Mouse (Mus musculus): ENCODE results near the gene Qk. TPM values are rescaled to one million over a fixed set of nuclear protein-coding genes. Genes with fewer than 3 reads are reported as not detected.

Qk gene
- polyA plus RNA-seq (2015; fragmentation: Nextera tagmentation; extraction: Ambion mirVana): 36.7 and 41.2 TPM in 2 replicates

- Histone ChIP-seq H3K4me2 (ENCODE audit: low read length) (peak within 1 kb of the TSS; percentile 64), H3K4me3 (ENCODE audit: low read depth, low read length) (peak within 1 kb of the TSS; percentile 95), H3K9me3 (replicated peaks; ENCODE audit: control insufficient read depth, low read length, poor library complexity, severe bottlenecking) (no peaks in the 10 kb centered on the region), H3K4me1 (ENCODE audit: control insufficient read depth, insufficient read depth, low read length) (peaks cover 15% of the 10 kb centered on the region), H3K36me3 (ENCODE audit: control insufficient read depth, insufficient read depth, low read length) (no peaks in the 10 kb centered on the region), H3K27ac (ENCODE audit: low read length) (peak within 1 kb of the TSS; percentile 99), H3K9ac (ENCODE audit: low read depth, low read length) (peak within 1 kb of the TSS; percentile 96), H3K27me3 (ENCODE audit: control insufficient read depth, insufficient read depth, low read depth, low read length) (no peaks in the 10 kb centered on the region)
- 0% methylated on average over 80 of the region's 86 CpGs for WGBS
- ATAC-seq: peak; percentile 88
Observed at GRCm38 (mm10) chr17:10319685-10320455, at the start of gene Qk. Gene Qk (minus strand): TSS chr17:10319854.

GRCm38 (mm10) chr17:10367044-10367443, 47.4 kb upstream of the Qk start:
- Histone ChIP-seq H3K9me3 (replicated peaks; ENCODE audit: control insufficient read depth, low read length, poor library complexity, severe bottlenecking) (no peaks in the 10 kb centered on the region), H3K27ac (ENCODE audit: low read length) (no peak overlapping the region), H3K27me3 (ENCODE audit: control insufficient read depth, insufficient read depth, low read depth, low read length) (no peaks in the 10 kb centered on the region), H3K9ac (ENCODE audit: low read depth, low read length) (no peak overlapping the region), H3K4me2 (ENCODE audit: low read length) (no peak overlapping the region), H3K4me1 (ENCODE audit: control insufficient read depth, insufficient read depth, low read length) (no peaks in the 10 kb centered on the region), H3K4me3 (ENCODE audit: low read depth, low read length) (no peak overlapping the region), H3K36me3 (ENCODE audit: control insufficient read depth, insufficient read depth, low read length) (no peaks in the 10 kb centered on the region)
- no peak for ATAC-seq
- WGBS: 88% methylated on average over 5 of the region's 5 CpGs

GRCm38 (mm10) chr17:10366577-10366976, 46.9 kb upstream of the Qk start:
- no peaks in the 10 kb centered on the region for H3K4me1 ChIP-seq (ENCODE audit: control insufficient read depth, insufficient read depth, low read length)
- no peaks in the 10 kb centered on the region for H3K27me3 ChIP-seq (ENCODE audit: control insufficient read depth, insufficient read depth, low read depth, low read length)
- H3K4me3 ChIP-seq (ENCODE audit: low read depth, low read length): no peak overlapping the region
- H3K27ac ChIP-seq (ENCODE audit: low read length): no peak overlapping the region
- H3K9ac ChIP-seq (ENCODE audit: low read depth, low read length): no peak overlapping the region
- ATAC-seq: no peak
- no peaks in the 10 kb centered on the region for H3K36me3 ChIP-seq (ENCODE audit: control insufficient read depth, insufficient read depth, low read length)
- no peaks in the 10 kb centered on the region for H3K9me3 ChIP-seq (replicated peaks; ENCODE audit: control insufficient read depth, low read length, poor library complexity, severe bottlenecking)
- no peak overlapping the region for H3K4me2 ChIP-seq (ENCODE audit: low read length)
- WGBS: 92% methylated on average over 4 of the region's 4 CpGs

GRCm38 (mm10) chr17:10365501-10366482, 46.1 kb upstream of the Qk start:
- 65% methylated on average over 13 of the region's 13 CpGs for WGBS

GRCm38 (mm10) chr17:10363151-10363550, 43.5 kb upstream of the Qk start:
- H3K4me3 ChIP-seq (ENCODE audit: low read depth, low read length): no peak overlapping the region
- no peak overlapping the region for H3K4me2 ChIP-seq (ENCODE audit: low read length)
- no peak overlapping the region for H3K27ac ChIP-seq (ENCODE audit: low read length)
- no peaks in the 10 kb centered on the region for H3K36me3 ChIP-seq (ENCODE audit: control insufficient read depth, insufficient read depth, low read length)
- no peak overlapping the region for H3K9ac ChIP-seq (ENCODE audit: low read depth, low read length)
- no peaks in the 10 kb centered on the region for H3K27me3 ChIP-seq (ENCODE audit: control insufficient read depth, insufficient read depth, low read depth, low read length)
- WGBS: 96% methylated on average over 3 of the region's 3 CpGs
- H3K9me3 ChIP-seq (replicated peaks; ENCODE audit: control insufficient read depth, low read length, poor library complexity, severe bottlenecking): no peaks in the 10 kb centered on the region
- H3K4me1 ChIP-seq (ENCODE audit: control insufficient read depth, insufficient read depth, low read length): no peaks in the 10 kb centered on the region
- ATAC-seq: no peak

More at GRCm38 (mm10) chr17:10365501-10366482, 46.1 kb upstream of the Qk start:
- Histone ChIP-seq H3K9me3 (replicated peaks; ENCODE audit: control insufficient read depth, low read length, poor library complexity, severe bottlenecking) (no peaks in the 10 kb centered on the region), H3K9ac (ENCODE audit: low read depth, low read length) (no peak overlapping the region), H3K27ac (ENCODE audit: low read length) (no peak overlapping the region), H3K36me3 (ENCODE audit: control insufficient read depth, insufficient read depth, low read length) (no peaks in the 10 kb centered on the region), H3K4me2 (ENCODE audit: low read length) (no peak overlapping the region), H3K4me3 (ENCODE audit: low read depth, low read length) (no peak overlapping the region), H3K27me3 (ENCODE audit: control insufficient read depth, insufficient read depth, low read depth, low read length) (no peaks in the 10 kb centered on the region), H3K4me1 (ENCODE audit: control insufficient read depth, insufficient read depth, low read length) (no peaks in the 10 kb centered on the region)
- no peak for ATAC-seq

GRCm38 (mm10) chr17:10361882-10362291, 42.2 kb upstream of the Qk start:
- no peak overlapping the region for H3K9ac ChIP-seq (ENCODE audit: low read depth, low read length)
- H3K4me3 ChIP-seq (ENCODE audit: low read depth, low read length): no peak overlapping the region
- H3K4me1 ChIP-seq (ENCODE audit: control insufficient read depth, insufficient read depth, low read length): peaks cover 6% of the 10 kb centered on the region; the same call in 1 of the 2 replicates
- H3K36me3 ChIP-seq (ENCODE audit: control insufficient read depth, insufficient read depth, low read length): no peaks in the 10 kb centered on the region
- no peak overlapping the region for H3K27ac ChIP-seq (ENCODE audit: low read length)
- H3K4me2 ChIP-seq (ENCODE audit: low read length): no peak overlapping the region
- H3K27me3 ChIP-seq (ENCODE audit: control insufficient read depth, insufficient read depth, low read depth, low read length): no peaks in the 10 kb centered on the region
- ATAC-seq: no peak
- no peaks in the 10 kb centered on the region for H3K9me3 ChIP-seq (replicated peaks; ENCODE audit: control insufficient read depth, low read length, poor library complexity, severe bottlenecking)
- WGBS: 95% methylated on average over 7 of the region's 7 CpGs

- WGBS: 61% methylated on average over 4 of the region's 4 CpGs
- no peak for ATAC-seq
Observed at GRCm38 (mm10) chr17:10360738-10361137, 41.1 kb upstream of the Qk start.

GRCm38 (mm10) chr17:10359466-10359865, 39.8 kb upstream of the Qk start:
- WGBS: 78% methylated on average over 14 of the region's 14 CpGs

More at GRCm38 (mm10) chr17:10360738-10361137, 41.1 kb upstream of the Qk start:
- Histone ChIP-seq H3K36me3 (ENCODE audit: control insufficient read depth, insufficient read depth, low read length) (no peaks in the 10 kb centered on the region), H3K9me3 (replicated peaks; ENCODE audit: control insufficient read depth, low read length, poor library complexity, severe bottlenecking) (no peaks in the 10 kb centered on the region), H3K27ac (ENCODE audit: low read length) (no peak overlapping the region), H3K27me3 (ENCODE audit: control insufficient read depth, insufficient read depth, low read depth, low read length) (no peaks in the 10 kb centered on the region), H3K4me2 (ENCODE audit: low read length) (no peak overlapping the region), H3K4me1 (ENCODE audit: control insufficient read depth, insufficient read depth, low read length) (peaks cover 6% of the 10 kb centered on the region; the same call in 1 of the 2 replicates), H3K9ac (ENCODE audit: low read depth, low read length) (no peak overlapping the region), H3K4me3 (ENCODE audit: low read depth, low read length) (no peak overlapping the region)

More at GRCm38 (mm10) chr17:10359466-10359865, 39.8 kb upstream of the Qk start:
- H3K27ac ChIP-seq (ENCODE audit: low read length): no peak overlapping the region
- H3K36me3 ChIP-seq (ENCODE audit: control insufficient read depth, insufficient read depth, low read length): no peaks in the 10 kb centered on the region
- no peak overlapping the region for H3K9ac ChIP-seq (ENCODE audit: low read depth, low read length)
- H3K27me3 ChIP-seq (ENCODE audit: control insufficient read depth, insufficient read depth, low read depth, low read length): no peaks in the 10 kb centered on the region
- H3K9me3 ChIP-seq (replicated peaks; ENCODE audit: control insufficient read depth, low read length, poor library complexity, severe bottlenecking): no peaks in the 10 kb centered on the region
- H3K4me3 ChIP-seq (ENCODE audit: low read depth, low read length): no peak overlapping the region
- peaks cover 6% of the 10 kb centered on the region; the same call in 1 of the 2 replicates for H3K4me1 ChIP-seq (ENCODE audit: control insufficient read depth, insufficient read depth, low read length)
- no peak for ATAC-seq
- H3K4me2 ChIP-seq (ENCODE audit: low read length): no peak overlapping the region

Measured in midbrain, embryonic 16.5 days (tissue).